Mouse (Mus musculus) neutrophil, adult 83 days (primary cell): ENCODE results near the gene Tfcp2l1. TPM values are rescaled to one million over a fixed set of nuclear protein-coding genes. Genes with fewer than 3 reads are reported as not detected.

Experiments
- total RNA-seq, 2 experiments: library from RNA; stranded (reverse); gene quantifications; one replicate each; pipeline ENCODE4 v1.2.4; 2023

Tfcp2l1 gene
- total RNA-seq, result not detected

DNA sequence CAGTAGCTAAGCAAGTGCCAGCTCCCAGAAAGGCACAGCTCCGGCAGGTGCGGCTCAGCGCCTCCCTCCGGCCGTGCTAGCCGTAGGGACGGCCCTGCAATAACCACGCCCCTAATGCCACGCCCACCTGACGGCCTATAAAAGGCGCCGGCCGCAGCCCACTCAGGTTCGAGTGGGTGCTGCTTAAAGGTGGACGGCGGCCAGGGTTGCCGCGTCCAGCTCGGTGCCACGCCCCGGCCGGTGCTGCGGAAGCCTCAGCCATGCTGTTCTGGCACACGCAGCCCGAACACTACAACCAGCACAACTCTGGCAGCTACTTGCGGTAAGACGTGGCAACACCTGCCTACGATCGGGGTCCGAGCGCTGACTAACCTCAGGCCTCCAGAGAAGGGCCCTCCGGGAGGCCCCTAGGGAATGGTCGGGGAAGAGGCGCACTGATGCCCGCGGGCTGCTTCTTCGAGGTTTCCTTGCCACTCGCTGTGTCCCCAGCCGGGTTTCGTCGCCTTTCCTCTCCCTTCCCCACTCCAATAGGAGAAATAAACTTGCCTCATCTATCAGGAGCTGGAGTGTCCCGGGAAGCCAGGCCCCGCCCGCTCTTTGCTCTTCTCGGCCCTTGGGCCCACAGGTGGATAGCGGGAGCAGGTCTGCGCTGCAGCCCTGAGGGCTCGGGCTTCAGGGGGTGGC lies at the start of gene Tfcp2l1:
Gene Tfcp2l1 (plus strand): TSS at position 165 of the 684 bp plus-strand sequence.

Other genes with a start within 250 kb of the Tfcp2l1 start
- 100 to 1,000 TPM in 1 of 2 experiments, 10 to 100 TPM in 1; 90.3 to 101 TPM for gene Clasp1, start 238.9 kb upstream of the Tfcp2l1 start, total RNA-seq